Mouse (Mus musculus) CH12.LX (cell line): ENCODE measurements around the gene Sp8. TPM values are rescaled to one million over a fixed set of nuclear protein-coding genes. Genes with fewer than 3 reads are reported as not detected.

Source experiments
- DNase-seq: peaks from one replicate; pipeline ENCODE4 v3.0.0-alpha.2; 2013; ENCODE audit errors: extremely low read depth
- H3K27ac ChIP-seq: 2 replicates; pipeline ENCODE4 v1.5.1; 2012; ENCODE audit warnings: low read depth, mild to moderate bottlenecking, control low read depth, moderate library complexity; ENCODE audit not compliant: insufficient read depth
- H3K27me3 ChIP-seq: replicated peaks from 2 replicates; pipeline ENCODE3; 2012; ENCODE audit warnings: inconsistent platforms
- H3K36me3 ChIP-seq, 2 experiments: replicated peaks in 1 of 2; 2 replicates each; pipeline versions ENCODE3 to v1.6.1; 2012; ENCODE audit warnings: inconsistent platforms in 1 of 2, low read length in 1 of 2, mild to moderate bottlenecking in 1 of 2, mixed read lengths in 1 of 2, moderate library complexity in 1 of 2; ENCODE audit not compliant: control insufficient read depth in 1 of 2, insufficient read depth in 1 of 2
- H3K4me1 ChIP-seq, 2 experiments: 2 replicates each; pipeline ENCODE4 v1.6.1; 2012; ENCODE audit warnings: inconsistent platforms in 1 of 2, moderate library complexity in 1 of 2; ENCODE audit not compliant: insufficient read depth in 2 of 2, control insufficient read depth in 1 of 2
- H3K4me2 ChIP-seq: 2 replicates; pipeline ENCODE4 v1.6.1; 2012; ENCODE audit warnings: low read depth, mild to moderate bottlenecking, control low read depth; ENCODE audit not compliant: poor library complexity, insufficient read depth, severe bottlenecking
- H3K4me3 ChIP-seq, 3 experiments: fragments of 150-350 bp in 1 of 3; sonication (generic) in 1 of 3; replicated peaks in 1 of 3; 2 replicates each; pipeline versions ENCODE3 to v1.5.1; 2011 to 2012; ENCODE audit warnings: low read depth in 2 of 3, low read length in 2 of 3, mild to moderate bottlenecking in 2 of 3, moderate library complexity in 2 of 3, control low read depth in 1 of 3, improper control_type of control experiment in 1 of 3, inconsistent platforms in 1 of 3, mixed read lengths in 1 of 3; ENCODE audit not compliant: poor library complexity in 1 of 3
- H3K79me2 ChIP-seq: replicated peaks from 2 replicates; pipeline ENCODE4 v1.6.1; 2012; ENCODE audit warnings: mild to moderate bottlenecking, moderate library complexity; ENCODE audit not compliant: control insufficient read depth, poor library complexity, insufficient read depth, severe bottlenecking; ENCODE audit errors: extremely low read depth
- H3K9ac ChIP-seq: 2 replicates; pipeline ENCODE4 v1.6.1; 2012; ENCODE audit warnings: low read depth, mild to moderate bottlenecking, control low read depth, moderate library complexity; ENCODE audit not compliant: insufficient read depth
- H3K9me3 ChIP-seq: replicated peaks from 2 replicates; pipeline ENCODE3; 2012; ENCODE audit warnings: low read length, inconsistent platforms, mixed read lengths
- E2F4 ChIP-seq: IDR thresholded peaks from 2 replicates; pipeline ENCODE4 v1.6.1; 2011; ENCODE audit warnings: low read depth, low read length, improper control_type of control experiment; ENCODE audit not compliant: insufficient replicate concordance
- ELF1 ChIP-seq: IDR thresholded peaks from 2 replicates; pipeline ENCODE4 v1.6.1; 2014; ENCODE audit warnings: low read depth, mild to moderate bottlenecking, inconsistent platforms, low read length, improper control_type of control experiment
- EP300 ChIP-seq: IDR thresholded peaks from 2 replicates; pipeline ENCODE4 v1.6.1; 2011; ENCODE audit warnings: low read length, improper control_type of control experiment
- ETS1 ChIP-seq: conservative IDR thresholded peaks from 2 replicates; pipeline ENCODE4 v1.6.1; 2012; ENCODE audit warnings: low read depth, mild to moderate bottlenecking, inconsistent platforms, low read length, improper control_type of control experiment, moderate library complexity
- HCFC1 ChIP-seq: IDR thresholded peaks from 2 replicates; pipeline ENCODE4 v1.6.1; 2012; ENCODE audit warnings: low read depth, mild to moderate bottlenecking, inconsistent platforms, low read length, improper control_type of control experiment
- JUND ChIP-seq: conservative IDR thresholded peaks from 2 replicates; pipeline ENCODE4 v1.6.1; 2011; ENCODE audit warnings: low read depth, low read length, improper control_type of control experiment
- KAT2A ChIP-seq: IDR thresholded peaks from 2 replicates; pipeline ENCODE4 v1.6.1; 2012; ENCODE audit warnings: low read length, improper control_type of control experiment, inconsistent platforms; ENCODE audit not compliant: insufficient replicate concordance
- MAFK ChIP-seq: IDR thresholded peaks from 2 replicates; pipeline ENCODE4 v1.6.1; 2011; ENCODE audit warnings: low read length, improper control_type of control experiment; ENCODE audit not compliant: insufficient replicate concordance
- MAX ChIP-seq: IDR thresholded peaks from 2 replicates; pipeline ENCODE4 v1.6.1; 2011; ENCODE audit warnings: low read length, improper control_type of control experiment
- MEF2A ChIP-seq: IDR thresholded peaks from 2 replicates; pipeline ENCODE4 v1.6.1; 2014; ENCODE audit warnings: low read depth, mild to moderate bottlenecking, inconsistent platforms, low read length, improper control_type of control experiment, borderline replicate concordance
- MXI1 ChIP-seq: IDR thresholded peaks from 2 replicates; pipeline ENCODE4 v1.6.1; 2011; ENCODE audit warnings: mild to moderate bottlenecking, low read depth, low read length, improper control_type of control experiment
- NELFE ChIP-seq: IDR thresholded peaks from 2 replicates; pipeline ENCODE4 v1.6.1; 2011; ENCODE audit warnings: low read depth, low read length, improper control_type of control experiment
- NRF1 ChIP-seq: IDR thresholded peaks from 2 replicates; pipeline ENCODE4 v1.6.1; 2014; ENCODE audit warnings: low read depth, mild to moderate bottlenecking, inconsistent platforms, low read length, improper control_type of control experiment, moderate library complexity
- PAX5 ChIP-seq: IDR thresholded peaks from 2 replicates; pipeline ENCODE4 v1.6.1; 2012; ENCODE audit warnings: low read length, inconsistent platforms, mixed read lengths
- POLR2A ChIP-seq: IDR thresholded peaks from 2 replicates; pipeline ENCODE4 v1.6.1; 2011; ENCODE audit warnings: low read depth, mild to moderate bottlenecking, improper control_type of control experiment, low read length
- POLR2AphosphoS2 ChIP-seq: IDR thresholded peaks from 2 replicates; pipeline ENCODE4 v1.6.1; 2011; ENCODE audit warnings: low read depth, low read length, improper control_type of control experiment
- SIN3A ChIP-seq: IDR thresholded peaks from 2 replicates; pipeline ENCODE4 v1.6.1; 2012; ENCODE audit warnings: low read length, improper control_type of control experiment, inconsistent platforms
- TCF12 ChIP-seq: IDR thresholded peaks from 2 replicates; pipeline ENCODE4 v1.6.1; 2014; ENCODE audit warnings: low read depth, mild to moderate bottlenecking, inconsistent platforms, low read length, improper control_type of control experiment
- UBTF ChIP-seq: IDR thresholded peaks from 2 replicates; pipeline ENCODE4 v1.6.1; 2012; ENCODE audit warnings: low read depth, mild to moderate bottlenecking, inconsistent platforms, low read length, improper control_type of control experiment, moderate library complexity
- USF1 ChIP-seq: IDR thresholded peaks from 2 replicates; pipeline ENCODE4 v1.6.1; 2014; ENCODE audit warnings: low read depth, mild to moderate bottlenecking, inconsistent platforms, low read length, improper control_type of control experiment
- USF2 ChIP-seq: conservative IDR thresholded peaks from 2 replicates; pipeline ENCODE4 v1.6.1; 2011; ENCODE audit warnings: low read depth, low read length, improper control_type of control experiment
- ZC3H11A ChIP-seq: IDR thresholded peaks from 2 replicates; pipeline ENCODE4 v1.6.1; 2012; ENCODE audit warnings: low read depth, mild to moderate bottlenecking, inconsistent platforms, low read length, improper control_type of control experiment
- ZKSCAN1 ChIP-seq: IDR thresholded peaks from 2 replicates; pipeline ENCODE4 v1.6.1; 2012; ENCODE audit warnings: low read depth, inconsistent platforms, low read length, improper control_type of control experiment, borderline replicate concordance
- dilution Hi-C: fragments of 300-500 bp; cut with MboI; formaldehyde crosslinking; loops from 2 replicates; pipeline ENCODE4 v1.14.3; 2020; ENCODE audit warnings: low sequenced_read_pairs; ENCODE audit not compliant: extremely low pct_unique_long_range_greater_than_20kb, extremely low pct_ligation_motif_present
- in situ Hi-C: fragments of 300-500 bp; cut with MboI; formaldehyde crosslinking; loops from 3 replicates; pipeline ENCODE4 v1.14.3; 2019; ENCODE audit warnings: low sequenced_read_pairs, low pct_ligation_motif_present, low pct_unique_long_range_greater_than_20kb, mixed read lengths
- polyA plus RNA-seq: library from polyadenylated mRNA; unstranded; fragments of >175 nt; gene quantifications from 2 replicates; pipeline ENCODE4 v1.2.1, GENCODE M21; 2012; ENCODE audit warnings: low read depth; ENCODE audit not compliant: insufficient read length
- total RNA-seq, 2 experiments: library from RNA; depleted of rRNA; stranded (reverse); fragments of 300-350 nt in 1 of 2; fragments of >200 nt in 1 of 2; gene quantifications; 2 replicates each; pipeline ENCODE4 v1.2.3; 2012 to 2014

The Sp8 gene
- total and polyA plus RNA-seq, 3 experiments: not detected

DNA sequence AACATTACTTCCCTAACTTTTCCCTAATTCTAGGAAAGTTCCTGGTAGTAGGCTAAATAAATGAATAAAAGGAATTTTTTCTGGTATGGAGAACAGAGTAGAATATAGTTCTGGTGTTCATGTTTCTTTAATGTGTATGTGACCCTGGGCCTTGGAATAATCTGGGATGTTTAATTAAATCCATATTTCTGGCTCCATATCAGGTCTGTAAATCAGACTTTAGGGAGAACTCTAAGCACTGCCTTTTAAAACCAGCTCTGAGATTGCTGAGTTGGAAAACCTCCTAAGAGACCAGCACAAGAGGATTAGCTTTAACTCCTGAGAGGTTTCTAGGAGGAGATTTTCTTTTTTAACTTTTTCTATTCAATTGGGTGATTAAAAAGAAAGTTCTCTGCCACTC lies 36.7 kb downstream of the Sp8 start:
- Histone ChIP-seq H3K36me3 (no peaks in the 10 kb centered on the region), H3K79me2 (no peaks in the 10 kb centered on the region), H3K4me2 (no peak overlapping the region), H3K9ac (no peak overlapping the region), H3K27me3 (no peaks in the 10 kb centered on the region), H3K4me3 (no peak overlapping the region), H3K9me3 (no peaks in the 10 kb centered on the region), H3K27ac (no peak overlapping the region), H3K4me1 (peaks cover 0 to 7% of the 10 kb centered on the region in 2 experiments; a peak in 2 of 4 replicates)
- dilution Hi-C loops (no loop called here), in situ Hi-C loops (no loop called here)
- TF ChIP-seq JUND (no peak), NELFE (no peak), EP300 (no peak), E2F4 (no peak), UBTF (no peak), ETS1 (no peak), ZKSCAN1 (no peak), MEF2A (no peak), USF1 (no peak), PAX5 (no peak), TCF12 (no peak), POLR2A (no peak), KAT2A (no peak)
- no peak for DNase-seq

DNA sequence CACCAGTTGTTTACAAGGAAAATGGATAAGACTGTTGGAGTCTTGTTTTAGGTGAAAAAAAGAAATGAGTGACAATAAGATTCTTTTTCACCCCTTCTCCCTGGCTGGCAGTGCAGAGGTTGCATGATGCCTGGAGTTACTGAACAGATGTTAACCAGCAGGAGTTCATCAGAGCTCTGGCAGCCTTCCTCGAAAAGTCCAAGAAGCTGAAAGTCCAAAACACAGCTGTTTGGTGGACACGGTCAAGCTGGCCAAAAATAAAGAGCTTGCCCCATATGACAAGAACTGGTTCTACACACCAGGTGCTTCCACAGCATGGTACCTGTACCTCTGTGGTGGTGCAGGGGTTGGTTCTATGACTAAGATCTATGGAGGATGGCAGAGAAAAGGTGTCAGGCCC lies 41.8 kb downstream of the Sp8 start:
- Histone ChIP-seq H3K9me3 (no peaks in the 10 kb centered on the region), H3K4me1 (no peaks in the 10 kb centered on the region), H3K36me3 (no peaks in the 10 kb centered on the region), H3K27me3 (no peaks in the 10 kb centered on the region), H3K4me2 (no peak overlapping the region), H3K79me2 (no peaks in the 10 kb centered on the region), H3K27ac (no peak overlapping the region), H3K9ac (no peak overlapping the region), H3K4me3 (no peak overlapping the region)
- TF ChIP-seq MEF2A (no peak), MXI1 (no peak), ETS1 (no peak), ELF1 (no peak), POLR2AphosphoS2 (no peak), MAFK (no peak), SIN3A (no peak), EP300 (no peak), NELFE (no peak), KAT2A (no peak), ZC3H11A (no peak), USF1 (no peak), UBTF (no peak), NRF1 (no peak), MAX (no peak), ZKSCAN1 (no peak), HCFC1 (no peak), USF2 (no peak)
- dilution Hi-C loops (no loop called here), in situ Hi-C loops (no loop called here)
- DNase-seq: no peak

Other genes with a start within 250 kb of the Sp8 start
- gene Abcb5, start 120.1 kb downstream of the Sp8 start, total RNA-seq (2012; rRNA removed): not detected in 2 replicates
- not detected in 2 replicates for gene Abcb5, start 120.1 kb downstream of the Sp8 start, total RNA-seq (2014; rRNA removed)
- not detected in 2 replicates for gene Abcb5, start 120.1 kb downstream of the Sp8 start, polyA plus RNA-seq